Mouse (Mus musculus): ENCODE results near the gene Sbpl. TPM values are rescaled to one million over a fixed set of nuclear protein-coding genes. Genes with fewer than 3 reads are reported as not detected.

Gene Sbpl
- total RNA-seq (2021) = not detected
- long read RNA-seq, experiment 1 = 0 reads
- long read RNA-seq, experiment 2 = 0 reads

DNA sequence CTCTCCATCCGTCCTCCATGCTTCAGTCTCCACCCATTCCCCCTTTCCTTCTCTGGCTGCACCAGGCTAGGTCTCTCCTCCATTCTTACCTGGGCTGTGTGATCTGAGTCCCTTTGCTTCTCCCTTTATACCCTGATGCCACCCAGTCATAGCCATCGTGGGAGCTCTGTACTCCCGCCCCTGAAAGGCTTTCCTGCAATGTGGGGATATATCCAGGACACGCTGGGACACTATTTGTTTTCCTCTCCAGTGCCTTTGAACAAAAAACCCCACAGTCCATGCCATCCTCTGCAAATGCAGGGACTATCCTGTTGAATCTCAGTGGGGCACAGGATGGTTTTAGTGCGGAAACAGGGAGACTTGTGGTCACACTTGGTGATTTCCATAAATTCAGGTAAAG, at the start of gene Sbpl:
Gene Sbpl, minus strand, starts transcription at position 101 of the 400 bp plus-strand sequence.
- no peak for DNase-seq (ENCODE audit: low spot score in 2 of 2)

DNA sequence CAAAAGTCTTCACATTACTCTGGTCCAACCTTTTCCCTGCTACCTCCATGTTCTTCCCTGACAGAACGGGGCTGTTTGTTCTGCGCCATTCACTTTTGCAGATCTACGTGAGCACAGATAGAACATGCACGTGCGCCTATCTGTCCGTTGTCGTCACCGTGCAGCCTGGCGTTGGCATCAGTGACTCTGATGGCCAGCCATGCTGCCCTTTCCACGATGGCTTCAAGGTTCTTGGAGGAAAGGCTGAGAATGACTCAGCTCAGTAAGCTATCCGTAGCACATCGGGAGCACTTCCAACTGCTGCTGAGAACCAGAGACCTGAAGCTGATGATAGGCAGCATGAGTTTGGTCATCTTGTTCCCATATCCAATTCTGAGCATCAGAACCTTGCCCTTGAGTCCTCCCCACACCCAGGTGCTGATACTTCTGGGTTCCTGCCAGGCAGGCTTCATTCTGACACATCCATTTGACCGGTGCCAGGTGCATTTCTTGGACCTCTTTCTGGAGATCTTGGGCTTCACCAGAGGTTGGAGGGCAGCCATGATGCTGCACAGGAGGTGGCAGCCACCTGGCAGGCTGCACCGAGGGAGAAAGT, 49.1 kb upstream of the Sbpl start:
- DNase-seq (ENCODE audit: low spot score in 2 of 2) = peak in 1 of 2 experiments; percentile 38

DNA sequence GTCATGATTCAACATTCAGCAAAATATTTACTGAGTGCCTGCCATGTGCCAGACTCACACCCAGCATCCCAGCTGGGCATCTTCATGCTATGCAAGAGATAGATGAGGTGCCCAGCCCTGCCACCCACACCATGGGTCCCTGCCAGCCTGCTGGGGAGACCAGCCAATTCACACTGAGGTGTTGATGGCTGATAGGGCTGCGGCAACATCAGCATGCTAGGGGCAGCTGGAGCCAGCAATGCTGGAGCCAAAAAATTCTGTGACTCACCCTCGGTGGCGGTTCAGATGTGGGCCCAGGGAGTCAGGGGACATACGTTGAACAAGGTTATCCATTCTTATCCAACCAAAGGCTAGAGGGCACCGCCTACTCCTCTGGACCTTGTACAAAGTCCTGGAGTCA, 45.3 kb upstream of the Sbpl start:
- peak in 1 of 2 experiments; percentile 38 for DNase-seq (ENCODE audit: low spot score in 2 of 2)

DNA sequence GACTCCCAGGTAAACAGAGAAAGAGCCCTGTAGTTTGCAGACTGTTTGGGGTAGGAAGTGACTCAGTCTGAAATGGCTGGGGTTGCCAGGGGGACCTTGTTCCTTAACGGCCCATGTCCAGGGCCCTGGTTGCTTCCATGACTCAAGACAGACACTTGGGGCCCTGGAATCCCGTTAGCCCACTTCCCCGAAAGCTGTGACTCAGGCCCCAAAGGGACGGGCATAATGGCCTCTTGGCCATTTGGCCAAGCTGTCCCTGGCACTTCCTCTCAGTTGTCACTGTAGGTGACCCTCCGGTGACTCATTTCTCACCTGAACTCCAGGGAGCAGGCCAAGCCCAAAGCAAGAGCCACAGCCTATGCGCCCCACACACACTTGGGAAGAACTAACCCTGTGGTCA, 43.3 kb upstream of the Sbpl start:
- DNase-seq (ENCODE audit: low spot score in 2 of 2) = no peak

DNA sequence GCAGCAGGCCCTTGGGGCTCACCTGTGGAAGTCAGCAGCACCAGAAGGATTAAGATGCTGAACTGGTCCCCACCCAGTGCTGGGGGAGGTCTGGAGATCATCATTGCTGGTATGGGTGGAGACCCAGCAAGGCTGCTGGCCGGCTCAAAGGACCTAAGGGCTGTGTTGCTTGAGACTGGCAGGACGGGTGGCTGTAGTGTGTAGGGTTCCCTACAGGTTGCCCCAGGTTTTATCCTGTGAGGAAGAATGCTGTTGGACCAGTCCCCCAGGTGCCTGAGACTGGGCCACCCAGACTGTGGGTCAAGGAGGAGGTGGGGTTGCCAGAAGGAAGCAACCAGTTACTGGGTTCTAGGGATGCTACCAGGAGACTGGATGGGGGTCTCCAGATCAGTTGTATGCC, 42.8 kb upstream of the Sbpl start, which contains the start of gene Prss22:
Gene Prss22, minus strand, starts transcription at position 200 of the 400 bp plus-strand sequence.
- DNase-seq (ENCODE audit: low spot score in 2 of 2) = no peak

DNA sequence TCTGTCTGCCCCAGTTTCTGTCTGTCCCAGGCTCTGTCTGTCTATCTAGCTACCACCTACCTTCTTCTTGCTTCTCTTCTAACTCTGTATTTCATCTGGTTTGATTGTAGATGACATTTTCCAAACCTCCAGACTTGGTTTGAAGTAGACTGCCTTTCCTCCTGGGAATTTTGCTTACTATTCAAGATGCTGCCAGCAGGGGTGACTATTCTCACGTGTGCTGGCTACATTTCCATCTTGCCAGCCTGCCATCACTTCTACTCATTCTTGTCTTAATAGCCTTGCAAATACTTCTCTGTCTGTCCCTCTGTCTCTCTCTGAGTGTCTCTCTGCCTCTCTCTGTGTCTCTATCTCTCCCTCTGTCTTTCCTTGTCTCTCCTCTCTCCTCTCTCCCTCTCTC, 40.3 kb upstream of the Sbpl start:
- DNase-seq (ENCODE audit: low spot score in 2 of 2) = no peak

DNA sequence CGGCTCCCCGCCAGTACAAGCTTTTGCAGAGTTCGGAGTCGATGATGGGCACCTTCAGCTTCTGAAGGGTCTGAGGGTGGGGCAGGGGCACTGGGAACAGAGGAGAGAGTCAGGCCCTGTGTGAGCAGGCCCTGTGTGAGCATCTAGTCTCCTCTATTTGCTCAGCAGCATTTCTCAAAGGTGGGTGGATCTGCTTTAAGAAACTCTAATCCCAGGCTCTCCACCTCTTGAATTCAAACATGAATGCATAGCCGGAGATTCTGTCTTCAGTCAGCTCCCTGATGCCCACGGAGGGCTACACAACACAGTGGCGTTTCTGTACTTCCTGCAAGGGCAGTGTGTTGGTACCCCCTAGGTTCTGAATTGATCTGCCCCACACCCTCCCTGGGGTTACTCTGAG, 39.6 kb upstream of the Sbpl start:
- no peak for DNase-seq (ENCODE audit: low spot score in 2 of 2)

DNA sequence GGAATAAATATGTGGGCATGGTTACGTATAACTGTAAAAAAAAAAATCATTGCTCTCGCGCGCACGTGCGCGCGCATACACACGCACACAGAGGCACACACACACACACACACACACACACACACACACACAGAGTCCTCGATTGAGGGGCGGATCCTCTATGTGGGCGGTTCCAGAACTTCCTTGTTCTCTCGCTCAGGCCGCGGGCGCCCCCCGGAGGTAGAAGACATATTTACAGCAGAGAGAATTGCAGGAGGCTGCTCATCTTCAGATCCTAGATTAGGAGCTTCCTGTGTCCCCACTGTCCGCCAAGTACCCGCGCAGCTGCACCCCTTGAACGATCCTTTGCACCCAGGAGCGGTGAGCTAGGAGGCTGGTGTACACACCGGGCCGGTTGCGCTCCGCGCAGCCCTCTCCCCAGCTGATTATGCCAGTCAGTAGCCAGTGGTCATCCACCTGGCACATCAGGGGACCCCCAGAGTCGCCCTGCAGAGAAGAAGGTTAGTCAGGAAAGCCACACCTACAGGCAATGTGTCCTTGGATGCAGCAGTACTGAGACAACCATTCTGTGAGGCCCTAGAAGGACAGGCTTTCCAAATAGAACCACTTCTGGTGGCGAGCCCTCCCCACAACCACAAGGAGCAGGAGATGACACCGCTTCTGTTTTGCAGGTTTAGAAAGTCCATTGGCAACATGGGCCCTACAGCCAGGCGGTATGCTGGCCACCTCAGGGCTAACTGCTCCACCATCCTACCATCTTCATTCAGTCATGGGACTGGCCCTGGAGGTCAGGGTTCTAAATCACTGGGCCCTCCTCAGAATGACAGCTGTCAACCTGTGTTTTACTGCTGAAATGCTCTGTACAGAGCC, 38.7 kb upstream of the Sbpl start:
- DNase-seq (ENCODE audit: low spot score in 2 of 2) = peak; percentile 95

DNA sequence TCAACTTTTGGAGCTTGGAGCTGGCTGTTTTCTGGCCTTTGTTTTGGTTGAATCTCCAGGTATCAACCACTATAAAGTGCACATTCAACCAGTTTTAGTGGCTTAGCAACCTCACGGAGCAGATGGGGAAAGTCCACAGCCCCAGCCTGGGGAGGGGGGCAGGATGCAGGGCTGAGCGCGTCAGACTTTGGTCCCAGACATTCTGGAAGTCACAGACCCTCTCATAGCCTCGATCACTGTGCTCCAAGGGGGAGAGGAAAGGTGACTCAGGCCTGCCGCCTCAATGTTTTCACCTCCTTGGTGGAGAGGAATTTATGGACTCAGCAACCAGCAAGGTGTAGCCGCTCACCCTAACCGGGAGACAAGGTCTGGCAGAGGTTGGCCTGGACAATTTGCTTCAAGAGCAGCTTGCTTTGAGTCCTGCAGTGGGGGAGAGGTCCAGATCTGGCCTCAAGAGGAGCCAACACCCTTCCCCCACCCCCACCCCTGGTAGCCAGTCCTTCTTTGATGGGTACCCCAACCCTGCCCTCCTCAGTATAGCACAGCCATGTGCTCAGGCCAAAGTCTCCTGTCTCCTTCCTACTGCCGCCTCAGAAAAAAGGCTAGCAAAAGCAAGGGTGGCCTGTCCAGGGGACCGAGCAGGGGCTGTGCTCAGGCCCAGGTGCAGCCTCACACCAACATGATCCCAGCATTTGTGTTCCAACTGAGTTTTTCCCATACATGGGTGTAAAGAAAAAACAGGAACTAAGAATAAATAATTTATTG, 37.9 kb upstream of the Sbpl start:
- no peak for DNase-seq (ENCODE audit: low spot score in 2 of 2)

DNA sequence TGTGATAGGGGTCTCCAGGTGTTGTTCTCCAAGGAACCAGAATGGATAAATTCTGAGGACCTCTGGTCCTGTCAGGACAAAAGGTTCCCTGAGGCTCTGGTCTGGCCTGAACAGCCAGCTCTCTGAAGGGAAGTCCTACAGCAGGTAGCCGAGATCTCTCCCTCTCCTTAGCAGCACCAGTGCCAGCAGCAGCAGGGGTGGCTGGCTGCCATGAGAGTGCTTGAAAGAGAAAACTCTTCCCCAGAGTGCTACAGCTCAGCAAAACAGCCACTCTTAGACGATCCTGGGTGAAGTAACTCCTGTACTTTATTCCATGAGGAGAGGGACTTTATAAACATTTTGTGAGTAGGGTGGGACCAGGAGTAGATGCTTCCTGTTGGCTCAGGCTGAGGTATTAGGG, 34.7 kb upstream of the Sbpl start:
- DNase-seq (ENCODE audit: low spot score in 2 of 2) = no peak

DNA sequence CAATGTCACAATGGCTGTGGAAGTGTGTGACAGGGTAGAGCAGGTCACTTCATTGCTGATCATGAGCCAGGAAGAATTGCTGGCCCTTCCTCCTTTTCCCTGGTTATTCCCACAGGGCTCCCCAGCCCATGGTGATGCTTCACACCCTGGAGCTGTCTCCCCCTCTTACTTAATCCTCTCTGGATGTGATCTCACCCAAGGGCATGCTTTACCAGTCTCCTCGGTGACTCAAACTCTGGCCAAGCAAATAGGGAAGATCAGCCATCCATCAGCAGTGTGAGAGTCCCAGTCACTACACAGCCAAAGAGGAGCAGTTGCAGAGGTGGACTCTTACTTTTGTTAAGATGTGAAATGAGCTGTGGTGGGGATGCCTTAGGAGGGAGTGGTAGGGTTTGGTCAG, 29.9 kb upstream of the Sbpl start:
- DNase-seq (ENCODE audit: low spot score in 2 of 2) = no peak

DNA sequence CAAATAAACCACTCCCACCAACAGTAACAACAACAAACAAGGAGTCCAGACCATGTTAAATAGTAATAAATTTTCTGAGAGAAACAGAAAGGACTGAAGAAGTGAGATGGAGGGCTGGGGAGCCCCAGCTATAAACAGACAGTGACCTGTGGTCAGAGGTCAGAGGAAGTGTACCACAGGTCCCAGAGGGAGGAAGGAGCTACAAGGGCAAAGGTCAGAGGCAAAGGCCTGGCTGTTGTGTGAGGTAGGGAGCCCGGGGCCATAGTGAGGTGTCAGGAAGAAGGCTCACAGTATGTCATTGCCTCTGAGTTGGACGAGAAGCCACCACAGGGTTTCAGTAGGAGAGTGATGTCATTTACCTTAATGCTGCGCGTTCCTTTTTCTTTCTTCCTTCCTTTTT, 27.8 kb upstream of the Sbpl start:
- no peak for DNase-seq (ENCODE audit: low spot score in 2 of 2)

DNA sequence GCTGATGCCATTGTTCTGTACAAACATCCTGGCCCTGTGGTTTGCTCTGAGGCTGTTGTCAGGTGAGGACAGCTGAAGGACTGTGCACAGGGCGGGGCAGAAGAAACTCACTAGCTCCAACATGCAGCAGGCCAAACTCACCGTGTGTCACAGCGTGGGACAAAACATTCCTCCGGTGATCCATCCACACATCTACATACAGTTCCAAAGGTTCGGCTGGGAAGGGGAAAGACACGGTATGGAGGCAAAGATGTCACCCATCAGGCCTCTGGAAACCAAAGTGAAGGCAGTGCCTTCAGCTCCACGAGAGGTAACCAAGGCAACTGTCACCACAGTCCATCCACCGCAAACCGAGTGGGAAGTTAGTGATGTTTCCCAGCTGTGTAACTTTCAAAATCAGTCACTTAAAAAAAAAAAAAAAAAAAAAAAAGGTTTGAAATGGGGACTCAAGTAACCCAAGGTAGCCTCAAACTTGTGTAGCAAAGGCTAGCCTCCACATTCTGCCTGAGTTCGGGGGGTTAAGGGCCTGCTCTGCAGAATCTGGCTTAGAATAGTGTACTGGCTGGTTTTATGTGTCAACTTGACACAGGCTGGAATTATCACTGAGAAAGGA, 25.3 kb upstream of the Sbpl start, which contains the start of gene Prss30:
Gene Prss30, minus strand, starts transcription at position 270 of the 613 bp plus-strand sequence.
- no peak for DNase-seq (ENCODE audit: low spot score in 2 of 2)

DNA sequence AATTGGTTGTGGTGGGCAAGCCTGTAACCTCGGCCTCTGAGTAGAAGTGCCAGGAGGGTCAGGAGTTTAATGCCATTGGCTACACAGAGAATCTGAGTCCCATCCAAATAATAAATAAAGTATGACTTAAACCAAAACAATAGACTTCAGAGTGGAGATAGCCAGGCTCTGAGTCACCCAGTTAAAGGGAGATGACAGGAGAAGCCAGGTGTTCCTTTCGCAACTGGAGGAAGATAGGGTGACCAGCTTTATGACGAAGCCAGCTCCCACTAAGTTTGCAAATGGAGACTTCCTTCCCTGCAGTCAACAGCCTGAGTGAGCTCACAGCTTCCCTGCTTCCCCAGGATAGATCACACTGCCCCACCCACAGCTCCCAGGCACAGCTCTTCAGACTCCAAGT, 24.4 kb upstream of the Sbpl start:
- no peak for DNase-seq (ENCODE audit: low spot score in 2 of 2)

DNA sequence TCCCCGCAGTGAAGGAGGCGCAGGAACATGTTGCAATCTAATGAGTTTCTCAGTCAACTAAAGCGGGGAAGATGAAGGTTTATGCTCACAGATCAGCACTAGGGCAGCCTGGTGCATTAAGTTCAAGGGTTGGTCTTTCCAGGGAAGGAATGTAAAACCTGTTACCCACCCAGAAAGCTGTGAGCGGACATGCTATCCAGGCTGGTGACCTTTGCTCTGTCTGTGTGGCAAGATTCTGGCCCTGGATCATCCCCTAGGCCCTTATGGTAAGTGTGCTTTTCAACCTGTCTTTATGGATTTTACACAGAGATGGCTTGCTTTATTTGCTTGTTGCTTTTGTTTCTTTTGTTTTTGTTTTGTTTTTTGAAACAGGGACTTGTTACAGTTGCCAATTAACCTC, 21.6 kb upstream of the Sbpl start:
- DNase-seq (ENCODE audit: low spot score in 2 of 2) = no peak

DNA sequence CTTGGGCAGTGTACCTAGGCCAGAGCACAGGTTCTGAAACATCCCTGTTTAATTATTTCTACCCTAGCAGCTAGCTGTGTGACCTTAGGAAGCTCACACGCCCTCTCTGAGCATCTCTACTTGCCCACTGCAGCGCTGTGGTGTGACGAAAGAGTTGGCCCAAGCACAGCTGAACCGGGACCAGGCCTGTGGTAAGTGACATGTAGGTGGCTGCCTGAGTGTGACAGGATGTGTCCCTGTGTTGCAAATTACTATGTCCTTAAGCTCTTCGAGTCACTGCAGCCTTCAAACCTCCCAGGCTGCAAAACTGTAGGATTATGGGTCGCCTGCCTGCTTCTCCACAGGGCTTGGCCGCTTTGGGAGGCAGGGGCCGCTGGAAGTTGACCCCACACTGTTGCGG, 16.2 kb upstream of the Sbpl start:
- no peak for DNase-seq (ENCODE audit: low spot score in 2 of 2)

DNA sequence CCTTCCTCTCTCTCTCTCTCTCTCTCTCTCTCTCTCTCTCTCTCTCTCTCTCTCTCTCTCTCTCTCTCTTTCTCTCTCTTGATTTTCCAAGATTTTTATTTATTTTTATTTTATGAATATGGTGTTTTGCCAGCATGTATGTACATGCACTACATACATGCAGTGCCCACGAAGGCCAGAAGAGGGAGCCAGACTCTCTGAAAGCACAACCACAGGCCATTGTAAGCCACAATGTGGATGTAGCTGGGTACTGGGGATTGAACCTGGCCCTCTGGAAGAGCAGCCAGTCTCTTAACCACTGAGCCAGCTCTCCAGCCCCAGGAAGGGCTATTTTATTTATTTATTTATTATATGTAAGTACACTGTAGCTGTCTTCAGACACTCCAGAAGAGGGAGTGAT, 14.2 kb upstream of the Sbpl start:
- peak; percentile 79 to 84 for DNase-seq (ENCODE audit: low spot score in 2 of 2)

DNA sequence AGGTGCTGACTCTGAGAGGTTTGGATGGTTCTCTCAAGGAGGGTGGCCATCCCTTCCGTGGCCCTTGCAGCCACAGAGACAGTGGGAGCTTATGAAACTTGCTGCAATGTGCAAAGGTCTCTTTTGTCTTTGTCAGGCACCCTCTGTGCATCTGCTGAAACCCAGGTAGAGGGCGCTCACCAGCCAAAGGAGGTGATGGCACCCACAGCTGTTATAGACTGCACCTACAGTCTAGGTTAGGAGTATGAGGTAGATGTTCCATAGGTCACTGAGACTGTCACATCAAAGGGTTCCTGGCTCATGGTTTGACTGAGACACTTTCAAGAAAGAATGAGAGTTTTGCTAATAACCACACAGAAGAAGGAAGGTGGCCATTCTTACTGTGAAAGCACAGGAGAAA, 13.7 kb upstream of the Sbpl start:
- DNase-seq (ENCODE audit: low spot score in 2 of 2) = no peak

DNA sequence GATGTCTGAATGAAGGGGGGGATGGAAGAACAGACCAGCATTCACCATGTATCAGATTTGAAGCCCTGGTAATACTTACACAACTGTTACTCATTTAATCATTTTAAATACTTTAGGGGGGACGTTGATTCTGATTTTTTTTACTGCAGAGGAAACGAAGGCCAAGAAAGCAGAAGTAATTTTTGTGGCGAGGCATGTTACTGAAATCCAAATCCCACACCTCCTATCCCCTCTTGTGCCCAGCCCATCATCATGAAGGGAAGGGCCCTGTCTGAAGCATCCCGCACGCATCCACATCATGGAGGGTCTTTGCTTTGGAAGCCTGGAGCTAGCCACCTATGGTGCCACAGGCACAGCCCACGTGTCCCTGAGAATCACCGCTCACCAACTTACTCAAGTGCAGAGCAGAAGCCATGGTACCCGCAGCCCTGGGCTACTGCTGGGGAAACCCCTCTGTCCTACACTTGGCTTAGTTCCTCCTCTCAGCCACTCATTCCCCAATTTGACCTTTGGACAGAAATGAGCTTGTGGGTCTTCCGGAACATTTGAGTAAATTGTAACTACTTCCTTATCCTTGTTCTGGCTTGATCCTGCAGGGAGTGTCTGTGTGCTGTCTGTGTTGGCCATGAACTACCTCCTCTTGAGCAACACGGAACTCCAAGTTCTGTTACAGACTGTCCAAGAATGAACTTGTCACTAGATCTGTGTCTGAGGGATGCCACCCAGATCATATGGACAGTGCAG, 11.8 kb upstream of the Sbpl start:
- no peak for DNase-seq (ENCODE audit: low spot score in 2 of 2)

DNA sequence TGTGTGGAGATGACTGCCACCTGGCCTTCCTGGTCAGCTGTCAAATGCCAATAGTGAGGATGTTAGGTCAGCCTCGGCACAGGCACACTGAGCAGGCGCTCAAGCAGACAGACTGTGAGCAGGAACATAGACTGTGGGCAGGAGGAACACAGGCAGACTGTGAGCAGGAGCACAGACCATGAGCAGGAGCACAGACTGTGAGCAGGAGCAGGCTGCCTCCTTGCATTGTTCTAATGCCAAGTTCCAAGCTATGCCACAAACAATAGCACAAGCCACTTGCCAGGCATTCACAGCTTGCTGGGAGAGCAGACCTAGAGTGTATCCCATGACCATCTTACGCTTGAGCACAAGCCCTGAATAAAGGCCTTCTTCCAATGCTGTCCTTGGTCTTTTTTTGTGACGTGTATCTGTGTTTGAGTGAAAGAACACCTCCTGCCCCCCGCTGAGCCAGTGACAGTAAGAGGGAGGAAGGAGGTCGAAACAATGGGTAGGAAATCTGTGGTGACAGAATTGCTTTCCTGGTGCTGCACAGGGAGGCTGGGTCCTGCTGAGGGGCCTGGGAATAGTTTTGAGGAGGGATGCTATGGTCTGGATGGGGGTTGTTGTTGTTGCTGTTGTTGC, 10.8 kb upstream of the Sbpl start:
- DNase-seq (ENCODE audit: low spot score in 2 of 2) = no peak

Measured in adrenal gland, adult 18-20 months (tissue).